ENCODE assay signal across 25 mouse cellular contexts in genomic region chr3:36045086-36045485, GRCm38 (mm10). TPM values are rescaled to one million over a fixed set of nuclear protein-coding genes. Genes with fewer than 3 reads are reported as not detected.
"Had no signal": no experiment of that assay in that cellular context is flagged by ENCODE, and none has a peak within 500 bp of the region (broad histone marks: within the 10 kb centered on the region; RNA-seq: fewer than 3 reads in every experiment).

No protein-coding gene starts in this region.

- H3K27ac ChIP-seq: midbrain, embryonic 10.5 days; midbrain, embryonic 12.5 days; neural tube, embryonic 13.5 days; neural tube, embryonic 15.5 days had no signal

- H3K27me3 ChIP-seq: midbrain, embryonic 12.5 days; neural tube, embryonic 13.5 days; neural tube, embryonic 15.5 days had no signal

- H3K4me1 ChIP-seq: midbrain, embryonic 10.5 days; midbrain, embryonic 12.5 days; neural tube, embryonic 13.5 days; neural tube, embryonic 15.5 days had no signal

- H3K4me2 ChIP-seq: lung, embryonic 14.5 days; midbrain, embryonic 12.5 days; neural tube, embryonic 13.5 days; neural tube, embryonic 15.5 days had no signal

- H3K36me3 ChIP-seq: midbrain, embryonic 10.5 days; midbrain, embryonic 12.5 days; neural tube, embryonic 13.5 days; neural tube, embryonic 15.5 days had no signal

- H3K9me3 ChIP-seq: midbrain, embryonic 10.5 days; midbrain, embryonic 12.5 days; neural tube, embryonic 13.5 days; neural tube, embryonic 15.5 days had no signal

- ATAC-seq: midbrain, embryonic 16.5 days had no signal

- H3K4me3 ChIP-seq: midbrain, embryonic 10.5 days; midbrain, embryonic 12.5 days; myocyte; neural tube, embryonic 13.5 days; neural tube, embryonic 15.5 days had no signal

- DNase-seq: lung, adult 18-20 months; lung, embryonic 14.5 days; lung, postnatal 10 days; lung, postnatal 4 days; midbrain, embryonic 14.5 days; retina, postnatal 1 day; right cerebral cortex, adult 18-20 months; right cerebral cortex, postnatal 25 days; right cerebral cortex, postnatal 4 days; spleen, adult 18-20 months; thymus, adult 18-20 months; thymus, postnatal 14 days; thymus, postnatal 36 days had no signal

- H3K9ac ChIP-seq: lung, embryonic 14.5 days; midbrain, embryonic 12.5 days; neural tube, embryonic 13.5 days; neural tube, embryonic 15.5 days had no signal

RNA-seq across cellular contexts. Expression of gene Ccdc144b, which starts 8.3 kb away (rescaled TPM):
- total RNA-seq: megakaryocyte-erythroid progenitor cell, adult 5-6 weeks had no signal
- polyA plus RNA-seq: lung, embryonic 14.5 days; lung, embryonic 16.5 days; midbrain, embryonic 10.5 days; midbrain, embryonic 12.5 days; midbrain, embryonic 14.5 days; midbrain, embryonic 16.5 days; myocyte; neural tube, embryonic 11.5 days; neural tube, embryonic 13.5 days; neural tube, embryonic 15.5 days; small intestine, adult 2 months; stomach, embryonic 14.5 days; stomach, embryonic 16.5 days had no signal
